Mouse (Mus musculus) layer of hippocampus, adult 6 months (tissue): ENCODE results near the gene Gm5916. TPM values are rescaled to one million over a fixed set of nuclear protein-coding genes. Genes with fewer than 3 reads are reported as not detected.

Experiments
- long read RNA-seq, 2 experiments: library from polyadenylated mRNA; unstranded; transcript quantifications; one replicate each; pipeline ENCODE4 v2.0.0; 2019 to 2020
- polyA plus RNA-seq: library from polyadenylated mRNA; unstranded; fragments of <200 nt; fragmentation: Nextera tagmentation; gene quantifications from 2 replicates; pipeline ENCODE4 v1.2.3, GENCODE M21; 2021

The Gm5916 gene
- not detected in 2 replicates for polyA plus RNA-seq
- long read RNA-seq, experiment 1: 0 reads
- long read RNA-seq, experiment 2: 0 reads

DNA sequence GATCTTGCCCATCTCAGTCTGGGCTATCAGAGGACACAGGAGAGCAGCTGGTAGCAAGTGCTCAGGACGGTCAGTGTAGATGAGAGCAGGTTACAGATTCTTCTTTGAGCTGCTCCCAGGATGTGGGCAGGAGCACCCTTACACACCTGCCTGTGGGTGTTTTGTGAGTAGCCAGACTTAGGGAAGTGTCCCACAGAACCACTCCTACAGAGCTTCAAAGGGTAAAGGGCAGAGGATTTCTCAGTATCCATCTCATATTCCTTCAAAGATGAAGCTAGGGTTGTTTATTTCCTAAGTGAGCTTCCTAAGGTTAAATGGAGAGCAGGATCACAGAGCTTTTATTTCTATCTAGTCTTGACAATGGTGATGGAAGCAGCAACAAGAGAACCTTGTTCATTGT lies at the start of gene Gm5916:
Gm5916 (minus strand) TSS at position 101 of the 400 bp plus-strand sequence.

Other genes with a start within 250 kb of the Gm5916 start
- not detected in 2 replicates for gene 9230113P08Rik, start 220.4 kb downstream of the Gm5916 start, polyA plus RNA-seq